Mouse (Mus musculus) common myeloid progenitor, adult 5-6 weeks (primary cell): ENCODE data around the gene Sorcs2. TPM values are rescaled to one million over a fixed set of nuclear protein-coding genes. Genes with fewer than 3 reads are reported as not detected.

Experiments
- ATAC-seq: replicated peaks from 2 replicates; pipeline ENCODE4 v1.8.0; 2016; ENCODE audit warnings: low read depth, mild to moderate bottlenecking, moderate TSS enrichment, inconsistent platforms; ENCODE audit not compliant: poor library complexity, severe bottlenecking
- total RNA-seq: library from RNA; stranded (forward); fragments of 200-1000, 187-1606 nt; gene quantifications from 2 replicates; pipeline ENCODE4 v1.2.3, GENCODE M21; 2017

Sorcs2 gene
- total RNA-seq, 1 experiment from 2014 or later, result not detected

DNA sequence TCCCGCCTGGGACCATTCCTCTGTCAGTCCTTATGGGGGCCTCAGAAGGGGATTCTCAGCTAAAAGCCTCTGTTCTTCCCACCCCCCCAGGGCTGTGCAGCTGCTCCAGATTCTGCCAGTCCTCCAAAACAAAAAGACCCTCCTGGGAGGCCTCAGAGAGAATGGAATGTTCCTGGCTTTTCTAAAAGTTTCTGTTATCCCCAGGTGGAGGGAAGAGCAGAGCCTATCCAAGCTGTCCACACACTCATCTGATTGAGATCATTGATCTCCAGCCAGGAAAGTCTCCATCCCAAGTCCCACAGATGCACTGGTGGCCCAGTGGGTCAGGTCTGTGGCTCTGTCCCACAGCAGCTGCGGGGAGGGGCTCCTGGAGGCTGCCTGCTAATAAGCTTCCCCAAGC lies 205.3 kb downstream of the Sorcs2 start:
- ATAC-seq, result no peak

GRCm38 (mm10) chr5:36191876-36192275 lies 206.1 kb downstream of the Sorcs2 start:
- ATAC-seq, result no peak

- ATAC-seq, result no peak
Measured at GRCm38 (mm10) chr5:36191285-36191684, 206.7 kb downstream of the Sorcs2 start.

DNA sequence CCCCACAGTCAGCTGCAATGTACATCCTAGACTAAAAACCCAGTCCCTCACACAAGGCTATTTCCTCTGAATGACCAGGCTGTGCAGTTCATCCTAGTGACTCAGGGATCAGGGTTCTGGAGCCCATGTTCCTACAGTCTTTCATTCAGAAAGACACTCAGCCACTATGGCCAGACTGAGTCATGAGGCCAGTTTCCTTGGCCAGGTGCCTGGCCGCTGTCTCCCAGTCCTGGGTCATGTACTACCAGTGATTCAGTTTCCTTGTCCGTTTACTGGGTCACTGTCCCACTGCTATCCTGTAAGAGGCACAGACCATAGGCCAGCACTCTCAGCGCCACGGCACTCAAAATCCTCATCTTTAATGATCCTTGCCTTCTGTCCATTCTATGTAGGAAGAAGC lies 209.6 kb downstream of the Sorcs2 start:
- ATAC-seq, result no peak

- no peak for ATAC-seq
Measured at GRCm38 (mm10) chr5:36186294-36187053, 211.5 kb downstream of the Sorcs2 start.

- no peak for ATAC-seq
Measured at GRCm38 (mm10) chr5:36182326-36182725, 215.6 kb downstream of the Sorcs2 start.

GRCm38 (mm10) chr5:36179708-36180107 lies 218.2 kb downstream of the Sorcs2 start:
- ATAC-seq, result no peak

DNA sequence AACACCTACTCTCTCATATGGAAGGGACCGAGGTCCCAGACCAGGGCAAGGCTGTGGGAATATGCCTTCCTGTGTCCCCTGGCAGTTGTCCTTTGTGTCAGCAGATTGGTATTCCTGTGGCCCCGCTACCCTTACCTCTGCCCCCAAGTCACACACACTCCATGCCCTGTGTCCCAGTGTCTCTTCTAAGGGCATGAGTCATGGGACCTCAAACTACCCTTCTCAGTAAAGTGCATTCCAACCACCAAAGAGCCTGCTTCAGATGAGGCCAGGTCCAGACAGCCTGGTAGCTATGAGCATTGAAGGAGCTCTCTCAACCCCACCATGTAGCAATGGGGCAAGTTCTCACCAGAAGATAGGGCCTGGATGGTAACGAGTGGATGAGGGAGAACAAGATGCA lies 219.2 kb downstream of the Sorcs2 start:
- ATAC-seq, result no peak

DNA sequence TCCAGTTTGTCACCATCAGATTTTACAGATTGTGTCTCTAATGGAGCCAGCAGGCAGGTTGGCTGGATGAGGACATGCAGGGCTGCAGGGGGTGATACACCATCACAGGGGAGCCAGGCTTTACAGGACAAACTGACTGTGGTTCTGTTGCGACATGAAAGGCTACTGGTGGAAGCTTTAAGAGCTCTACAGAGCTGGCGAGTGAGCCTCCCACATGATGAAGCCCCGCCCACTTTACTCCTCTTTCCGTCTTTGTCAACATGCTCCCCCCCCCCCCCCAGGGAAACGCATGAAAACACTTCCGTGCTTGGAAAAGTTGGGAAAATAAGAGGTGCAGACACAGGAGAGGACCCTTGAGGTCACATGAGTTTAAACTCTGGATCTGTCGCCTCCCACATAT lies 219.7 kb downstream of the Sorcs2 start:
- no peak for ATAC-seq

- no peak for ATAC-seq
Measured at GRCm38 (mm10) chr5:36176873-36177272, 221.1 kb downstream of the Sorcs2 start.

GRCm38 (mm10) chr5:36176409-36176808 lies 221.5 kb downstream of the Sorcs2 start:
- ATAC-seq, result no peak

- ATAC-seq, result no peak
Measured at GRCm38 (mm10) chr5:36174569-36175115, 223.3 kb downstream of the Sorcs2 start.

GRCm38 (mm10) chr5:36168963-36169650 lies 228.8 kb downstream of the Sorcs2 start:
- no peak for ATAC-seq

DNA sequence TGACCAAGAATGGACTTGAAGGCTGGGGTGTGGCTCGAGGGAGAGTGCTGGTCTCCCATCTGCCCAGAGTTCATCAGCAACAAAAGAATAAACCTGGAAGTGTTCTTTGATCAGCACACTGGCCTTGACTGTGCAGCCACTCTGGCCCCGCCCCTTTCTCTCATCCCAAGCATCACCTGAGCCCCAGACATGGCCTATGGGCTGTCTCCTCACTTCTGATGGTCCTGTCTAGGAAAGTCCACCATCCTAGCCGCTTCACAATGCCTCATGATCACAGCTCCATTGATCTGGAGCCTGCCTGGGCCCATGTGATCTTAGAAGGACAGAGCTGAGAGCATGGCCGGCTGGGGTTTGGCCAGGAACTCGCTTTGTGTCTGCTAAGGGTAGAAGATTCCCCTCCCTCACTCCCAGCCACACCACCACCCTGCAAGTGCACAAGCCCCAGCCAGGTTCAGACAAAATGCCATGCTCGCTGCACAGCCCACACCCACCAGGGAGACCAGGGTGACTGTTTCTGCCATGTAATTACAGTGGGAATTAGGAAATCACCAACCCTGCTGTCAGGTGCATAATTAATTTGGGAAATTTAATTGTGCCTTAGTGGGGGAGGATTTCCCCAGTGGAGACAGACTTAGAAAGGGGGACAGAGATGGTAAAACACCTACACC lies 231.5 kb downstream of the Sorcs2 start:
- no peak for ATAC-seq

GRCm38 (mm10) chr5:36165424-36166302 lies 232.3 kb downstream of the Sorcs2 start:
- ATAC-seq, result no peak

DNA sequence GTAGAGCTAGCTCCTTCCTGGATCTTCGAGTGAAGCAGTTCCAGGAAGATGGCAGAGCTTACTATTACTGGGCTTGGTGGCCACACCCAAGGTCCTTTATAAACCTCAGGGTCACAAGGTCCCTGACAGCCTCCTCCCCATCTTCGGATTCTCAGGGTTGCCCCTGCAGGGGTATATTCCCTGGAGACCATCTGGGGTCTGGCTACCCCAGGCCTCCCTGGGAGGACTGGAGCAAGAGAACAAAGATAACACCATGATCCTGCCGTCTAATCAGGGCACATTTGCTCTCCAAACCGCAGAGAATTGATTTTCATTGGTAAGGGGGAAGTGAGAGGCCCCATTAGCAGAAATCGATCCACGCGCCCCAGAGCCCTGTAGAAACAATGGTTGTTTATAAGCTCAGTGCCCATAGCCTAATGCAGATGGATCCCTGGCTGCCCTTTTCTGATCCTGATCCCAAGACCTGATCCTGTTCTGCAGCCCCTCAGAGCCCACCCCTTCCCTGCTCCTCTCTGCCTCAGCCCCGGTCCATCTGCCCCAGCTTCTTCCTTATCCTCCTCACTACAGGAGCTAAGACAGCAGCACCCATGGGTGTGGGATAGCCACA lies 243.0 kb downstream of the Sorcs2 start:
- no peak for ATAC-seq

- no peak for ATAC-seq
Measured at GRCm38 (mm10) chr5:36153261-36153660, 244.7 kb downstream of the Sorcs2 start.

- ATAC-seq, result no peak
Measured at GRCm38 (mm10) chr5:36151086-36151485, 246.9 kb downstream of the Sorcs2 start.

DNA sequence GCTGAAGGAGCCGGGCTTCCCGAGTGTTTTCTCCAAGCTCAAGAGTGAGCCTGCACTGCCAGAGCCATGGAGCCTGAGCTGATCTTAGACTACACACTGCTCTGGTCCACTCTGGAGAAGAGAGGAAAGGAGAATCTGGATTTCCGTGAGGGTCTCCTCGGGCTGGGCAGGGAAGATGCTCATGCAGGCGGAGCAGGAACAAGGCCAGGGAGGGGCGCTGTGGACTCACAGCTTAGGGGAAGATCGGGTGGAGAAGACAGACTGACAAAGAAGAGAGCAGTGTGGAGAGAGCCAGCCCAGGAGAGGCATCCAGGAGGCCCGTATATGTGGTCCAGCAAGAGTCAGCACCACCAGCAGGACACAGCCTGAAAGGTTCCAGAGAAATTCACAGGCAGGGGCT lies 248.8 kb downstream of the Sorcs2 start:
- no peak for ATAC-seq
